Mouse (Mus musculus): ENCODE results near the gene Gm6899. TPM values are rescaled to one million over a fixed set of nuclear protein-coding genes. Genes with fewer than 3 reads are reported as not detected.

The Gm6899 gene
- polyA plus RNA-seq (2012; ENCODE audit: low replicate concordance): not detected in 2 replicates

GRCm38 (mm10) chr11:26593061-26594059, at the start of gene Gm6899, which contains the start of gene Vrk2:
Gene Gm6899 (plus strand): TSS chr11:26593241.
Gene Vrk2 (minus strand): TSS chr11:26593999.

Other genes with a start within 250 kb of the Gm6899 start
- gene Fancl, start 207.1 kb upstream of the Gm6899 start, polyA plus RNA-seq (2012; ENCODE audit: low replicate concordance): 0.85 and 1.1 TPM in 2 replicates
- 27.3 and 41.7 TPM in 2 replicates for gene Vrk2, start 758 bp downstream of the Gm6899 start, polyA plus RNA-seq (2012; ENCODE audit: low replicate concordance)

All from hematopoietic multipotent progenitor cell, adult 10-12 weeks (in vitro differentiated cells).